Mouse (Mus musculus) MEL (cell line): ENCODE data around the gene Dclk1. TPM values are rescaled to one million over a fixed set of nuclear protein-coding genes. Genes with fewer than 3 reads are reported as not detected.

Experiments used
- DNase-seq: peaks from one replicate; pipeline ENCODE4 v3.0.0; 2011; ENCODE audit warnings: low read depth, low spot score
- H3K27ac ChIP-seq: 2 replicates; pipeline ENCODE4 v1.5.1; 2012; ENCODE audit warnings: low read depth, mild to moderate bottlenecking, control low read depth, low read length, moderate library complexity; ENCODE audit not compliant: control insufficient read depth
- H3K27me3 ChIP-seq, 2 experiments: fragments of 150-350 bp in 1 of 2; sonication (generic) in 1 of 2; 2 replicates each; pipeline ENCODE4 v1.6.1; 2012; ENCODE audit warnings: low read length in 2 of 2, mild to moderate bottlenecking in 2 of 2, improper control_type of control experiment in 1 of 2, moderate library complexity in 1 of 2; ENCODE audit not compliant: insufficient read depth in 2 of 2, control insufficient read depth in 1 of 2
- H3K36me3 ChIP-seq, 2 experiments: 2 replicates each; pipeline ENCODE4 v1.6.1; 2012 to 2014; ENCODE audit warnings: low read length in 2 of 2, improper control_type of control experiment in 1 of 2, inconsistent platforms in 1 of 2, mild to moderate bottlenecking in 1 of 2; ENCODE audit not compliant: insufficient read depth in 2 of 2, control insufficient read depth in 1 of 2
- H3K4me1 ChIP-seq, 2 experiments: fragments of 150-350 bp in 1 of 2; sonication (generic) in 1 of 2; 2 replicates each; pipeline ENCODE4 v1.6.1; 2012; ENCODE audit warnings: low read length in 2 of 2, improper control_type of control experiment in 1 of 2, mild to moderate bottlenecking in 1 of 2; ENCODE audit not compliant: insufficient read depth in 2 of 2, control insufficient read depth in 1 of 2
- H3K4me3 ChIP-seq, 2 experiments: fragments of 150-350 bp in 1 of 2; sonication (generic) in 1 of 2; 2 replicates each; pipeline ENCODE4 v1.5.1; 2012; ENCODE audit warnings: low read depth in 2 of 2, low read length in 2 of 2, mild to moderate bottlenecking in 2 of 2, moderate library complexity in 2 of 2, control low read depth in 1 of 2, improper control_type of control experiment in 1 of 2; ENCODE audit not compliant: control insufficient read depth in 1 of 2, insufficient read depth in 1 of 2
- H3K79me2 ChIP-seq: 2 replicates; pipeline ENCODE4 v1.6.1; 2012; ENCODE audit warnings: mild to moderate bottlenecking, low read length, moderate library complexity; ENCODE audit not compliant: control insufficient read depth, poor library complexity, insufficient read depth
- H3K9ac ChIP-seq: 2 replicates; pipeline ENCODE4 v1.6.1; 2012; ENCODE audit warnings: low read depth, mild to moderate bottlenecking, control low read depth, low read length, moderate library complexity; ENCODE audit not compliant: control insufficient read depth, poor library complexity, severe bottlenecking
- H3K9me3 ChIP-seq: fragments of 150-350 bp; sonication (generic); replicated peaks from 2 replicates; pipeline ENCODE4 v1.6.1; 2012; ENCODE audit warnings: mild to moderate bottlenecking, low read length, improper control_type of control experiment, moderate library complexity; ENCODE audit not compliant: insufficient read depth
- CHD1 ChIP-seq: IDR thresholded peaks from 2 replicates; pipeline ENCODE4 v1.6.1; 2012; ENCODE audit warnings: low read depth, mild to moderate bottlenecking, inconsistent platforms, low read length, improper control_type of control experiment
- E2F4 ChIP-seq: IDR thresholded peaks from 2 replicates; pipeline ENCODE4 v1.6.1; 2011; ENCODE audit warnings: low read depth, low read length, improper control_type of control experiment, borderline replicate concordance
- ELF1 ChIP-seq: IDR thresholded peaks from 2 replicates; pipeline ENCODE4 v1.6.1; 2014; ENCODE audit warnings: low read depth, mild to moderate bottlenecking, inconsistent platforms, low read length, improper control_type of control experiment, moderate library complexity
- GABPA ChIP-seq: IDR thresholded peaks from 2 replicates; pipeline ENCODE4 v1.6.1; 2012; ENCODE audit warnings: low read depth, mild to moderate bottlenecking, inconsistent platforms, low read length, improper control_type of control experiment, moderate library complexity
- GATA1 ChIP-seq: IDR thresholded peaks from 2 replicates; pipeline ENCODE4 v1.6.1; 2011; ENCODE audit warnings: low read depth, low read length, improper control_type of control experiment
- JUND ChIP-seq: IDR thresholded peaks from 2 replicates; pipeline ENCODE4 v1.6.1; 2011; ENCODE audit warnings: low read depth, mild to moderate bottlenecking, improper control_type of control experiment, low read length
- KAT2A ChIP-seq: conservative IDR thresholded peaks from 2 replicates; pipeline ENCODE4 v1.6.1; 2012; ENCODE audit warnings: low read depth, low read length, improper control_type of control experiment, inconsistent platforms
- MAZ ChIP-seq: IDR thresholded peaks from 2 replicates; pipeline ENCODE4 v1.6.1; 2012; ENCODE audit warnings: low read depth, mild to moderate bottlenecking, inconsistent platforms, low read length, improper control_type of control experiment
- MXI1 ChIP-seq: IDR thresholded peaks from 2 replicates; pipeline ENCODE4 v1.6.1; 2011; ENCODE audit warnings: mild to moderate bottlenecking, low read depth, low read length, improper control_type of control experiment
- POLR2AphosphoS2 ChIP-seq: IDR thresholded peaks from 2 replicates; pipeline ENCODE4 v1.6.1; 2011; ENCODE audit warnings: low read length, improper control_type of control experiment
- POLR2AphosphoS5 ChIP-seq: IDR thresholded peaks from 2 replicates; pipeline ENCODE4 v1.6.1; 2012; ENCODE audit warnings: low read depth, borderline replicate concordance, mild to moderate bottlenecking, inconsistent platforms, low read length, moderate library complexity, mixed read lengths
- RAD21 ChIP-seq: IDR thresholded peaks from 2 replicates; pipeline ENCODE4 v1.6.1; 2011; ENCODE audit warnings: mild to moderate bottlenecking, low read depth, low read length, improper control_type of control experiment
- RCOR1 ChIP-seq: IDR thresholded peaks from 2 replicates; pipeline ENCODE4 v1.6.1; 2012; ENCODE audit warnings: low read depth, mild to moderate bottlenecking, inconsistent platforms, low read length, improper control_type of control experiment
- SIN3A ChIP-seq: IDR thresholded peaks from 2 replicates; pipeline ENCODE4 v1.6.1; 2012; ENCODE audit warnings: low read length, improper control_type of control experiment, inconsistent platforms
- TBP ChIP-seq: IDR thresholded peaks from 2 replicates; pipeline ENCODE4 v1.8.0; 2011; ENCODE audit warnings: low read depth, low read length, improper control_type of control experiment
- TCF12 ChIP-seq: IDR thresholded peaks from 2 replicates; pipeline ENCODE4 v1.6.1; 2014; ENCODE audit warnings: low read depth, mild to moderate bottlenecking, inconsistent platforms, low read length, improper control_type of control experiment, moderate library complexity
- USF1 ChIP-seq: IDR thresholded peaks from 2 replicates; pipeline ENCODE4 v1.6.1; 2014; ENCODE audit warnings: low read depth, mild to moderate bottlenecking, inconsistent platforms, low read length, improper control_type of control experiment, moderate library complexity
- ZC3H11A ChIP-seq: IDR thresholded peaks from 2 replicates; pipeline ENCODE4 v1.6.1; 2012; ENCODE audit warnings: low read depth, mild to moderate bottlenecking, inconsistent platforms, low read length, improper control_type of control experiment
- ZMIZ1 ChIP-seq: IDR thresholded peaks from 2 replicates; pipeline ENCODE4 v1.6.1; 2012; ENCODE audit warnings: low read depth, mild to moderate bottlenecking, inconsistent platforms, low read length, improper control_type of control experiment, moderate library complexity
- ZNF384 ChIP-seq: IDR thresholded peaks from 2 replicates; pipeline ENCODE4 v1.6.1; 2012; ENCODE audit warnings: low read depth, mild to moderate bottlenecking, inconsistent platforms, low read length, improper control_type of control experiment
- polyA plus RNA-seq, 2 experiments: library from polyadenylated mRNA; stranded (reverse) in 1 of 2; unstranded in 1 of 2; fragments of >175 nt in 1 of 2; fragments of >200 nt in 1 of 2; gene quantifications; 2 replicates each; pipeline versions ENCODE4 v1.2.1 to v1.2.4; 2012; ENCODE audit warnings: low replicate concordance in 2 of 2, low read depth in 1 of 2; ENCODE audit not compliant: insufficient read length in 2 of 2, insufficient read depth in 1 of 2, missing spikeins in 1 of 2
- total RNA-seq: library from RNA; depleted of rRNA; stranded (reverse); fragments of 300-350 nt; gene quantifications from 2 replicates; pipeline ENCODE4 v1.2.3, GENCODE M21; 2012

The Dclk1 gene
- total and polyA plus RNA-seq, 3 experiments: not detected

GRCm38 (mm10) chr3:55309961-55310360, 67.8 kb downstream of the Dclk1 start:
- Histone ChIP-seq H3K27ac (no peak overlapping the region), H3K9me3 (no peaks in the 10 kb centered on the region), H3K4me3 (no peak overlapping the region), H3K36me3 (no peaks in the 10 kb centered on the region), H3K27me3 (no peaks in the 10 kb centered on the region), H3K4me1 (no peaks in the 10 kb centered on the region), H3K79me2 (no peaks in the 10 kb centered on the region), H3K9ac (no peak overlapping the region)
- DNase-seq: no peak
- TF ChIP-seq USF1 (no peak), E2F4 (no peak), MAZ (no peak), POLR2AphosphoS5 (no peak), RAD21 (no peak), TBP (no peak), CHD1 (no peak), MXI1 (no peak), RCOR1 (no peak), ZNF384 (no peak), POLR2AphosphoS2 (no peak), GATA1 (no peak), ZMIZ1 (no peak), JUND (no peak), SIN3A (no peak)

GRCm38 (mm10) chr3:55315827-55316226, 73.7 kb downstream of the Dclk1 start:
- Histone ChIP-seq H3K27ac (no peak overlapping the region), H3K9me3 (no peaks in the 10 kb centered on the region), H3K4me1 (no peaks in the 10 kb centered on the region), H3K27me3 (no peaks in the 10 kb centered on the region), H3K36me3 (no peaks in the 10 kb centered on the region), H3K4me3 (no peak overlapping the region), H3K79me2 (no peaks in the 10 kb centered on the region), H3K9ac (no peak overlapping the region)
- DNase-seq: no peak
- TF ChIP-seq TCF12: no peak

- H3K79me2 ChIP-seq: no peaks in the 10 kb centered on the region
- no peaks in the 10 kb centered on the region for H3K36me3 ChIP-seq
- H3K9ac ChIP-seq: no peak overlapping the region
- H3K27me3 ChIP-seq: no peaks in the 10 kb centered on the region
- TF ChIP-seq MAZ: no peak
- TF ChIP-seq GABPA: no peak
- TF ChIP-seq ZC3H11A: no peak
- no peak for TF ChIP-seq GATA1
- TF ChIP-seq JUND: no peak
- TF ChIP-seq E2F4: no peak
- TF ChIP-seq KAT2A: no peak
- TF ChIP-seq POLR2AphosphoS2: no peak
- no peak for TF ChIP-seq ELF1
- no peaks in the 10 kb centered on the region for H3K4me1 ChIP-seq
- no peaks in the 10 kb centered on the region for H3K9me3 ChIP-seq
- no peak overlapping the region for H3K27ac ChIP-seq
- H3K4me3 ChIP-seq: no peak overlapping the region
- DNase-seq: no peak
These were observed 75.9 kb downstream of the Dclk1 start for GRCm38 (mm10) chr3:55318021-55318420.
